Mouse (Mus musculus): ENCODE data around the gene Olfr155. TPM values are rescaled to one million over a fixed set of nuclear protein-coding genes. Genes with fewer than 3 reads are reported as not detected.

The Olfr155 gene
- total RNA-seq, 2 experiments from 2014 or later, result not detected

DNA sequence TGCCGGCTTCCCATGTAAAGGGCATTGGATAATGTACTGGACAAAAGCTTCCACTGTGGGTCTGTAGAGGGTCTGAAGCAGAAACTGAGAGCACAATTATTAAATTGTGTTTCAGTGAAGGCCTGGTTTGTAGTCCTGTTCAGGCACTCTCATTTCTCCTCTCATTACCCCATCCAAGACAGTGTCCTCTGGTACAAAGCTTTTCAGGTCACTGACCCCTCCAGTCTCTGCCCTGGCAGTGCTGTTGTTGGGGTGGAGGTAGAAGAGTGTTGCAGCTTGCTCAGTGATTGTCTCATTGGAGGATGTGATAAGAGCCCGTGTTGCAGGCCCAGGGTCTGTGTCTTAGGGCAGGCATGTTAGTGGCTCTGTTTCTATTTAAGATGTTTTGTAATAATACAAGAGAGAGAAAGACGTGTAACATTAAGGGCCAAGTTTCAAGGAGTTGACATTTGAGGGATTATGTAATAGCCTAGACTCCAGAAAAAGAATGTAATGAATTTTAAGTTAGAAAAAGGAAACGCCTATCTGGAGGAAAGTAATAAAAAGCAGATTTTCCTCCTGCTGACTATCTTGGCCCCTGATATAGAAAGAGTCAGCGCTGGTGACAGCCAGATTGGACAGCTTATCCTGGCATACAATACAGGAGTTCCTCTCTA, 26.9 kb downstream of the Olfr155 start:
- intact Hi-C loops (cut with DNase I), result no loop called here
- no peak for DNase-seq (ENCODE audit: extremely low spot score in 1 of 2, low spot score in 2 of 2)

DNA sequence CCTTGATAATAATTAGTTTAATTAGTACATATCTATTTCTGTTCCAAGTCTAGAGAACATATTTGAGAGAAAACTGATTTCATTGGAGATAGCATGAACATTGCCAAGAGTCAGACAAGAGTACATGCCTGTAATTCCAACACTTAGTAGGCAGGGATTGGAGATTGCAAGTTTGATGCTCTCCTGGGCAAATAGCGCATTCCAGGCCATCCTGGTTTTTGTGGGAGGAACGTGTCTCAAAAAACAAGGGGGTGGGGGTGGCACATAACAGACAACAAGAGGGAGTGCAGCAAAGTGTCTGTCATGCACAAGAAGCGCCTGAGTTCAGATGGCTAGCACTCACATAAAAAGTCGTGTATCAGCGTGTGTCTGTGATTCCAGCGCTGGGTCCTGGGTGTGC, 28.2 kb downstream of the Olfr155 start:
- DNase-seq (ENCODE audit: extremely low spot score in 1 of 2, low spot score in 2 of 2), result no peak
- intact Hi-C loops (cut with DNase I), result no loop called here

DNA sequence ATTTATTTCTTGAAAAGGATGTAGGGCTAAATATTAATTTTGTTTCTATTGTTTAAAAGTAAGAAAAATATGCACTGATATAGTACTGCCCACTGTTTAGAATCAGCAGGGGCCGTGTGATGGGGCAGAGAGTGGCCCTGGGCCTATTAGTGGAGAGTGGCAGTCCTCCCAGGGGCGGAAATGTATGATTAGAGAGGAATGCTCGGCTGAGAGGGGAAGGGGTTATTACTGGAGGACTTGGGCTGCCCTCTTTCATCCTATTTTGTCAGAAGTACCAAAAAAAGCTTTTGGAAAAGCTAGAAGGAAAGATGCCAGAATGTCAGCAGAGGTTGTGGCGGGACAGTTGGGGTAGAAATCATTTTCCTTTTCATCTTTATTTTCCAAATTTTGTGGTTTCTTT, 32.8 kb downstream of the Olfr155 start:
- intact Hi-C loops (cut with DNase I), result no loop called here
- DNase-seq (ENCODE audit: extremely low spot score in 1 of 2, low spot score in 2 of 2), result no peak

DNA sequence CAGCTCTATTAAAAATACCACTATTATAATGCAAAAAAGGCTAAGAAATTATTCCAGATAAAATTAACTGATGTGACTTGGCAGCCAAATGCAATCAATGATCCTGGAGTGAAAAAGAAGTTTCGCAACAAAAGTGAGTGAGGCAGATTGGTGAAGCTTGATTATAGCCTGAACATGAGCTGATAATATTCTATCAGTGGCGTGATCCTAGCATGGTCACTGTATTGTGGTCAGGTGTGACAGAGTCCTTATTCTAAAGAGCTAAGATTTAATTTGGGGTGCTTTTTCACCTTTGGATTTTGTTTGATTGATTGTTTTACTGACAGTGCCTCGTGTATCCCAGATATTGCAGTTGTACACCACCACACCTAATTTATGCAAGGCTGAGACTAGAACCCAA, 39.9 kb downstream of the Olfr155 start:
- DNase-seq (ENCODE audit: extremely low spot score in 1 of 2, low spot score in 2 of 2), result no peak
- intact Hi-C loops (cut with DNase I), result no loop called here

DNA sequence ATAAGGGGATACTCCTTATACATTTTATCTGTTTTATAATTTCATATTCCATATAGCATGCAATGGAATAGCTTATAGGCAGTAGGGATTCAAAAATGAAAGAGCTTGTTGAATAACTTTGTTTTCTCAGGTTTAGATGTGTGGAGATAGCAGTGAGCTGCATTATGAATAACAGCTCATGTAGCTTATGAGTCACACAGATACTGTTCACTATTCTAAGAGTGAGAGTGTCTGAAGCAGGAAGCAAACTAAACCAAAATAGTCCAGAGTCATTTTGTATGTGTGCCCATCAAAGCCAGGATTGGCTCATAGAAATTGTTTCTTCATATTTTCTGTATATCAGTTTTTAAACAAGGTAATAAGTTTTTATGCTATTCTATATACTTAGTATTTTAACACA, 45.8 kb downstream of the Olfr155 start:
- DNase-seq (ENCODE audit: extremely low spot score in 1 of 2, low spot score in 2 of 2), result no peak
- intact Hi-C loops (cut with DNase I), result no loop called here

DNA sequence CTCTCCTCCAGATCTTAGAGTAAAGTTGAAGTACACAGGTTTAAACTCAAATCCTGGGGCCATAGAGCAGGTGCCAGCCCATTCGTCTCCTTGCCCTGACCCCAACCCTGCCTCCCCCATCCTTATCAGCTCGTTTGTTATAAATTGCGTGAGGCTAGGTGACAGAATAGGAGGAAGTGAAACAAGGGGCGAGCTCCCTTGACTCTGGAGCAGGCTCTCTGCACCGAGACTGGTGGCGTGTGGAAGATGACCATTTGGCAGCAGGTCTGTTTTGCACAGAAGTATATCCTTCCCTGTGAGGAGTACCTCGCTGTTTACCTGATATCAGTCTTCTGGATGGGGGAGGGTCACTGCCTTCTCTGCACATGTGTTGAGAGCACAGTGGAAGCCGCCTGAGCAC, 47.8 kb downstream of the Olfr155 start:
- no peak for DNase-seq (ENCODE audit: extremely low spot score in 1 of 2, low spot score in 2 of 2)
- intact Hi-C loops (cut with DNase I), result no loop called here

DNA sequence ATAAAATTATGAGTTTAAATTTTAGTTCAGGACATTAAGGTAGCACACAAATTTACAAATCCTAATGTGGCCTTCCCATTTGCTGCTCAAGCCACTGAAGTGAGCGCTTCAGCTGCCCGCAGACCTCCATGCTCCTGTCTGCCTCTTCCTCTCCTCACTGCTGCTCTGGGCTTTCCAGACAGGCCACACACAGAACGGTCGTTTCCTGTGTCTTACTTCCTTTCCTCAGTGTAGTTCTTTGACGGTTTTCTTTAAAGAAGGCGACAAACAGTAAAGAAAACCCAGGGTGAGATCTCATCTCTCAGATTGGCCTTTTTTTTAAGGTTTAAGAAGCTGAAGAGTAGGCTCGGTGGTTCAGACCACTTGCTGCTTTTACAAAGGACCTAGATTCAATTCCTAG, 52.3 kb downstream of the Olfr155 start:
- DNase-seq (ENCODE audit: extremely low spot score in 1 of 2, low spot score in 2 of 2), result no peak
- intact Hi-C loops (cut with DNase I), result no loop called here

DNA sequence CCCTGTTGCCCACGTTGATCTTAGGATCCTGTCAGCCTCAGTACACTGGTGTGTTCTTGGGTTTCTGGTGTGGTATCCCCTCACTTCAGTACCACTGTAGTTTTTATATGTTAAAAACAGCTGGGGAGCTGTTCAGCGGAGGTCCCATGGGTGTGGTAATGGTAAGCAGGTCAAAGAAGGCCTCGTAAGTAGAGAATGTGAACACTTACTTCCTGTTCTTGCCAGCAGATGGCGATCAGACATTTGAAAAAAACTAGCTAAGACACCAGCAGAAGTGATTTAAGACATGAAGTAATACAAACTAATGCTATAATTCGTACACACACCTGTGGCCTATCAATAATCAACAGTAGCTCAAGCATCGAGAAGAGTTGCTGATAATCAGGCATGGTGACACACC, 55.1 kb downstream of the Olfr155 start:
- DNase-seq (ENCODE audit: extremely low spot score in 1 of 2, low spot score in 2 of 2), result peak; percentile 40 to 50
- intact Hi-C loops (cut with DNase I), result loop anchor here (5.0 kb wide), 1 partner anchor 76 kb away; the partner anchor contains the start of gene Ccin

Other genes with a start within 250 kb of the Olfr155 start
- gene Npr2, start 219.6 kb upstream of the Olfr155 start, total RNA-seq (2021), result 10 to 100 TPM; 47.0 to 47.5 TPM
- 1 to 10 TPM; 2.1 to 2.7 TPM for gene Spag8, start 198.0 kb upstream of the Olfr155 start, total RNA-seq (2021)
- gene Hint2, start 195.1 kb upstream of the Olfr155 start, total RNA-seq (2021), result 10 to 100 TPM; 25.3 to 30.5 TPM
- 10 to 100 TPM; 57.8 to 60.1 TPM for gene Tmem8b, start 182.6 kb upstream of the Olfr155 start, total RNA-seq (2021)
- 1 to 10 TPM; 1.0 to 1.3 TPM for gene Fam221b, start 182.4 kb upstream of the Olfr155 start, total RNA-seq (2021)
- not detected for gene Olfr70, start 150.8 kb upstream of the Olfr155 start, total RNA-seq (2021)
- gene Olfr71, start 141.3 kb upstream of the Olfr155 start, total RNA-seq (2021), result not detected
- gene Hrct1, start 124.4 kb upstream of the Olfr155 start, total RNA-seq (2021), result 1 to 10 TPM in 1 of 2 experiments, under 1 TPM in 1; 0.87 to 1.1 TPM
- under 1 TPM; 0.43 TPM for gene Spaar, start 121.5 kb upstream of the Olfr155 start, total RNA-seq (2021)
- not detected for gene Olfr159, start 80.6 kb upstream of the Olfr155 start, total RNA-seq (2021)
- not detected for gene Olfr156, start 27.7 kb upstream of the Olfr155 start, total RNA-seq (2021)
- gene Olfr157, start 11.4 kb upstream of the Olfr155 start, total RNA-seq (2021), result not detected
- gene Reck, start 24.0 kb downstream of the Olfr155 start, total RNA-seq (2021), result 1 to 10 TPM; 5.2 to 6.8 TPM
- gene Glipr2, start 105.8 kb downstream of the Olfr155 start, total RNA-seq (2021), result 1 to 10 TPM; 2.3 TPM
- gene Ccin, start 131.9 kb downstream of the Olfr155 start, total RNA-seq (2021), result not detected
- 100 to 1,000 TPM; 333 to 335 TPM for gene Clta, start 152.9 kb downstream of the Olfr155 start, total RNA-seq (2021)
- gene Gne, start 232.6 kb downstream of the Olfr155 start, total RNA-seq (2021), result 10 to 100 TPM; 43.4 to 50.7 TPM